Mouse (Mus musculus): ENCODE data around the gene Spocd1. TPM values are rescaled to one million over a fixed set of nuclear protein-coding genes. Genes with fewer than 3 reads are reported as not detected.

The Spocd1 gene
- polyA plus RNA-seq, 1 experiment from 2014 or later = 0.06 TPM

- H3K4me2 ChIP-seq = no peak overlapping the region
- H3K4me1 ChIP-seq = peaks cover 42% of the 10 kb centered on the region
- no peak overlapping the region for H3K9ac ChIP-seq
- H3K36me3 ChIP-seq = no peaks in the 10 kb centered on the region
- 0 out of 2 replicates have a peak, but pooled peaks cover 3% of the 10 kb centered on the region for H3K27me3 ChIP-seq
- no peak overlapping the region for H3K4me3 ChIP-seq
- H3K27ac ChIP-seq = no peak overlapping the region; the same call in 1 of the 2 replicates
- WGBS = 58% methylated on average over 3 of the region's 3 CpGs
- ATAC-seq (ENCODE audit: insufficient number of reproducible peaks, insufficient read depth, low FRiP score, low TSS enrichment, low read depth) = no peak
- no peaks in the 10 kb centered on the region for H3K9me3 ChIP-seq
Measured at GRCm38 (mm10) chr4:129918901-129919300, 10.1 kb upstream of the Spocd1 start.

GRCm38 (mm10) chr4:129920542-129921313 lies 8.3 kb upstream of the Spocd1 start:
- Histone ChIP-seq H3K27me3 (0 out of 2 replicates have a peak, but pooled peaks cover 3% of the 10 kb centered on the region), H3K4me1 (peaks cover 34% of the 10 kb centered on the region), H3K4me2 (no peak overlapping the region), H3K9me3 (no peaks in the 10 kb centered on the region), H3K27ac (no peak overlapping the region), H3K9ac (0 out of 2 replicates have a peak overlapping the region, but pooled peaks have one; percentile 27), H3K4me3 (no peak overlapping the region), H3K36me3 (no peaks in the 10 kb centered on the region)
- no peak for ATAC-seq (ENCODE audit: insufficient number of reproducible peaks, insufficient read depth, low FRiP score, low TSS enrichment, low read depth)
- 59% methylated on average over 15 of the region's 15 CpGs for WGBS

DNA sequence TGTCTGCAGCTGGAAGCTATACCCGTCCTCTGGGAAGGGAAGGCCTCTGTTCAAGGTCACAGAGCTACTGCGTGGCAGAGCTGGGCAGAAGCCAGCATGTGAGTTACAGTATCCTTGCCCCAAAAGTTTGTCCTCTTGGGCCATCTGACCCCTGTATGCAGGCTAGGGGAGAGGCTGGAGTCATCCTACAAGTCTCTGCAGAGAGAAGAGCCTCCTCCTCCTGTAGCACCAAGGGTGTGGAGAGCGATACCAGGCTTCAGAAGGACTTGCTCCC lies 7.8 kb upstream of the Spocd1 start:
- Histone ChIP-seq H3K27me3 (0 out of 2 replicates have a peak, but pooled peaks cover under 1% of the 10 kb centered on the region), H3K27ac (no peak overlapping the region), H3K4me2 (no peak overlapping the region), H3K9ac (no peak overlapping the region), H3K4me3 (no peak overlapping the region), H3K4me1 (peaks cover 34% of the 10 kb centered on the region), H3K36me3 (no peaks in the 10 kb centered on the region), H3K9me3 (no peaks in the 10 kb centered on the region)
- 60% methylated on average over 3 of the region's 3 CpGs for WGBS
- no peak for ATAC-seq (ENCODE audit: insufficient number of reproducible peaks, insufficient read depth, low FRiP score, low TSS enrichment, low read depth)

GRCm38 (mm10) chr4:129924143-129924542 lies 4.9 kb upstream of the Spocd1 start:
- H3K27ac ChIP-seq = no peak overlapping the region
- H3K27me3 ChIP-seq = no peaks in the 10 kb centered on the region
- H3K9me3 ChIP-seq = no peaks in the 10 kb centered on the region
- peaks cover 26% of the 10 kb centered on the region for H3K4me1 ChIP-seq
- WGBS = 90% methylated on average over 8 of the region's 8 CpGs
- no peaks in the 10 kb centered on the region for H3K36me3 ChIP-seq
- no peak for ATAC-seq (ENCODE audit: insufficient number of reproducible peaks, insufficient read depth, low FRiP score, low TSS enrichment, low read depth)
- H3K4me3 ChIP-seq = no peak overlapping the region
- no peak overlapping the region for H3K9ac ChIP-seq
- H3K4me2 ChIP-seq = no peak overlapping the region

- no peaks in the 10 kb centered on the region for H3K36me3 ChIP-seq
- 70% methylated on average over 6 of the region's 6 CpGs for WGBS
- no peaks in the 10 kb centered on the region; the same call in 1 of the 2 replicates for H3K27me3 ChIP-seq
- H3K9ac ChIP-seq = no peak overlapping the region
- no peak overlapping the region for H3K27ac ChIP-seq
- peaks cover 26% of the 10 kb centered on the region for H3K4me1 ChIP-seq
- no peak overlapping the region for H3K4me2 ChIP-seq
- no peak overlapping the region for H3K4me3 ChIP-seq
- ATAC-seq (ENCODE audit: insufficient number of reproducible peaks, insufficient read depth, low FRiP score, low TSS enrichment, low read depth) = no peak
- no peaks in the 10 kb centered on the region for H3K9me3 ChIP-seq
Measured at GRCm38 (mm10) chr4:129924694-129925093, 4.4 kb upstream of the Spocd1 start.

GRCm38 (mm10) chr4:129926544-129926943 lies 2.5 kb upstream of the Spocd1 start:
- no peak for ATAC-seq (ENCODE audit: insufficient number of reproducible peaks, insufficient read depth, low FRiP score, low TSS enrichment, low read depth)
- H3K36me3 ChIP-seq = no peaks in the 10 kb centered on the region
- 47% methylated on average over 8 of the region's 8 CpGs for WGBS

DNA sequence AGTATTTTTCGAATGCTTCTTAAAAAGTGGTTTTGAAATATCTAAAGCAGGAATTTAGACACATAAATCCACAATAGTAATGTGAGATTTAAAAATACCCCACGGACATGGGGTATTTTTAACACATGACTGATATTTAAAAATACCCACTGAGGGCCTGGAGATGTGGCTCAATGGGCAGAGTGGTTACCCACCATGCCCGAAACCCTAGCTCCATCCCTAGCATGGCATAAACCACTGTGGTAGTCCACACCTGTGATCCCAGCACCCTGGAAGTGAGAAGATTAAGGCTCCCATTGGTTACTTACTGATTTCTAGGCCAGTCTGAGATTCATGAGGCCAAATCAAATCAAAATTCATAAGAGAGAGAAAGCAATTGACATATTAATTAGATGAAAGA lies 2.0 kb upstream of the Spocd1 start:
- Histone ChIP-seq H3K4me2 (no peak overlapping the region), H3K27me3 (no peaks in the 10 kb centered on the region; the same call in 1 of the 2 replicates), H3K27ac (no peak overlapping the region), H3K9ac (no peak overlapping the region), H3K4me1 (peaks cover 9% of the 10 kb centered on the region), H3K36me3 (no peaks in the 10 kb centered on the region), H3K4me3 (no peak overlapping the region), H3K9me3 (no peaks in the 10 kb centered on the region)
- ATAC-seq (ENCODE audit: insufficient number of reproducible peaks, insufficient read depth, low FRiP score, low TSS enrichment, low read depth) = no peak
- WGBS = 72% methylated on average over 3 of the region's 3 CpGs

More at GRCm38 (mm10) chr4:129926544-129926943, 2.5 kb upstream of the Spocd1 start:
- Histone ChIP-seq H3K27ac (no peak overlapping the region), H3K27me3 (no peaks in the 10 kb centered on the region; the same call in 1 of the 2 replicates), H3K4me3 (no peak overlapping the region), H3K4me1 (peaks cover 13% of the 10 kb centered on the region), H3K4me2 (no peak overlapping the region), H3K9me3 (no peaks in the 10 kb centered on the region), H3K9ac (no peak overlapping the region)

- no peak for ATAC-seq (ENCODE audit: insufficient number of reproducible peaks, insufficient read depth, low FRiP score, low TSS enrichment, low read depth)
- 0 out of 2 replicates have a peak overlapping the region, but pooled peaks have one; percentile 14 for H3K4me3 ChIP-seq
- H3K9ac ChIP-seq = peak overlapping the region; percentile 22; the same call in 1 of the 2 replicates
- H3K4me2 ChIP-seq = peak overlapping the region; percentile 51
- peaks cover 9% of the 10 kb centered on the region for H3K4me1 ChIP-seq
- H3K27me3 ChIP-seq = no peaks in the 10 kb centered on the region; the same call in 1 of the 2 replicates
- H3K27ac ChIP-seq = no peak overlapping the region
- H3K9me3 ChIP-seq = no peaks in the 10 kb centered on the region
- 5% methylated on average over 19 of the region's 19 CpGs for WGBS
- H3K36me3 ChIP-seq = no peaks in the 10 kb centered on the region
Measured at GRCm38 (mm10) chr4:129928124-129928751, 811 bp upstream of the Spocd1 start.

DNA sequence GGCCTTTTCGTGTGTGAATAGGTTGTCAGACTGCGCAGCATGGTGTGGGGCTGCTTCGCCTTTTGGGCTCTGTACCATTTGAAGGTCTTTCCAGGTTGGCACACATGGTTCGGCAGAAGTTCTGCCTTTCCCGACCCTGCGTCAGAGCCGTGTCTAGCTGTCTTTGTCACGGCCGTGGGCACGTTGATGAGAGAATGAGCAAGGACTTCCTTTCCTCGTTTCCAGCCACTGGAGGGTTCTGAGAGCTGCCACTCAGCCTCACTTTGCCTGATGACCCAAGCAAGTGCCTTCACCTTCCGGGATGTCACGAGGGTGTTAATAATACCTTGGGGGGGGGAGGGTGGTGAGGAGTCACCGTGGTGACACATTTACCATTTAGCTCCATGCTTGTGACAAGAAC lies 4.6 kb downstream of the Spocd1 start:
- Histone ChIP-seq H3K9ac (0 out of 2 replicates have a peak overlapping the region, but pooled peaks have one; percentile 21), H3K36me3 (no peaks in the 10 kb centered on the region), H3K4me2 (no peak overlapping the region), H3K27me3 (peaks cover 3% of the 10 kb centered on the region; the same call in 1 of the 2 replicates), H3K27ac (no peak overlapping the region), H3K4me1 (peaks cover 11% of the 10 kb centered on the region), H3K9me3 (no peaks in the 10 kb centered on the region), H3K4me3 (no peak overlapping the region)
- no peak for ATAC-seq (ENCODE audit: insufficient number of reproducible peaks, insufficient read depth, low FRiP score, low TSS enrichment, low read depth)
- 79% methylated on average over 14 of the region's 14 CpGs for WGBS

- Histone ChIP-seq H3K9me3 (no peaks in the 10 kb centered on the region), H3K36me3 (no peaks in the 10 kb centered on the region), H3K27me3 (peaks cover 3% of the 10 kb centered on the region; the same call in 1 of the 2 replicates), H3K4me2 (no peak overlapping the region), H3K27ac (no peak overlapping the region), H3K4me3 (no peak overlapping the region), H3K4me1 (peaks cover 7% of the 10 kb centered on the region), H3K9ac (no peak overlapping the region; the same call in 1 of the 2 replicates)
- no peak for ATAC-seq (ENCODE audit: insufficient number of reproducible peaks, insufficient read depth, low FRiP score, low TSS enrichment, low read depth)
- WGBS = 70% methylated on average over 16 of the region's 16 CpGs
Measured at GRCm38 (mm10) chr4:129934177-129934855, 5.3 kb downstream of the Spocd1 start.

GRCm38 (mm10) chr4:129951359-129951821 lies 22.3 kb downstream of the Spocd1 start:
- no peak overlapping the region for H3K4me2 ChIP-seq
- no peak overlapping the region for H3K27ac ChIP-seq
- 70% methylated on average over 6 of the region's 6 CpGs for WGBS
- no peaks in the 10 kb centered on the region for H3K36me3 ChIP-seq
- ATAC-seq (ENCODE audit: insufficient number of reproducible peaks, insufficient read depth, low FRiP score, low TSS enrichment, low read depth) = no peak
- H3K4me1 ChIP-seq = peaks cover 13% of the 10 kb centered on the region
- H3K27me3 ChIP-seq = peaks cover 5% of the 10 kb centered on the region; the same call in 1 of the 2 replicates
- no peak overlapping the region for H3K9ac ChIP-seq
- no peaks in the 10 kb centered on the region for H3K9me3 ChIP-seq
- no peak overlapping the region for H3K4me3 ChIP-seq
